Mouse (Mus musculus) thymus, adult 2 months (tissue): Measurements from ENCODE around the gene Gabarap.
"Not testable (repeated sequence)": the region's sequence is repeated elsewhere in the genome, so short reads cannot be mapped to it uniquely, and the experiment has no call there.

Experiments
- CTCF ChIP-seq: fragments of 200-500 bp; IDR thresholded peaks from 2 replicates; pipeline ENCODE4 v1.5.1; 2012; ENCODE audit warnings: mild to moderate bottlenecking, control low read depth, low read length, moderate library complexity, borderline replicate concordance; ENCODE audit not compliant: control insufficient read depth, poor library complexity, insufficient read depth; ENCODE audit errors: extremely low read depth
- POLR2A ChIP-seq: fragments of 200-500 bp; IDR thresholded peaks from 2 replicates; pipeline ENCODE4 v1.6.1; 2012; ENCODE audit warnings: mild to moderate bottlenecking, low read length, control low read depth, moderate library complexity; ENCODE audit not compliant: control insufficient read depth, poor library complexity, insufficient read depth; ENCODE audit errors: extremely low read depth

DNA sequence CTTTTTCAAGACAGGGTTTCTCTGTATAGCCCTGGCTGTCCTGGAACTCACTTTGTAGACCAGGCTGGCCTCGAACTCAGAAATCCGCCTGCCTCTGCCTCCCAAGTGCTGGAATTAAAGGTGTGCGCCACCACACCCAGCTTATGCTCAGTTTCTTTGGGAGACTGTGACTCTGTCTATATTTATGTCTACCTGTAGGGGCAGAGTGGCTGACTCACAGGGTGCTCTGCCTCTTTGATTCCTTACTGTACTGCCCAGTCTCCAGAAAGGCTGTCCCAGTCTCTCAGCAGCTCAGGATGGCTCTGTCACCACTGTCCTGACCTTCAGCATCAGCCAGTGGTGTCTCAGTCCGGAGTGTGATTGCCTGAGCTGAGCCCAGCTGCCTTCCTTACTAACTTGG lies 35.3 kb upstream of the Gabarap start:
- not testable (repeated sequence) for TF ChIP-seq POLR2A, CTCF
